Mouse (Mus musculus) monocyte, adult 5-6 weeks (primary cell): ENCODE measurements around the gene Tep1. TPM values are rescaled to one million over a fixed set of nuclear protein-coding genes. Genes with fewer than 3 reads are reported as not detected.
"Not testable (repeated sequence)": the region's sequence is repeated elsewhere in the genome, so short reads cannot be mapped to it uniquely, and the experiment has no call there.

ENCODE experiments used
- ATAC-seq: fragments of 153-309, 156-312 bp; replicated peaks from 2 replicates; pipeline ENCODE4 v1.8.0; 2017; ENCODE audit warnings: mild to moderate bottlenecking; ENCODE audit not compliant: low TSS enrichment, insufficient number of reproducible peaks, severe bottlenecking, poor library complexity, low FRiP score
- total RNA-seq: library from RNA; stranded (forward); fragments of 200-1000, 200-491, 200-594 nt; gene quantifications from 3 replicates; pipeline ENCODE4 v1.2.3, GENCODE M21; 2017

Tep1 gene
- total RNA-seq, 1 experiment from 2014 or later: 144 TPM

- no peak for ATAC-seq
Observed at GRCm38 (mm10) chr14:50871284-50871683, 924 bp upstream of the Tep1 start.

GRCm38 (mm10) chr14:50870805-50871143, 414 bp upstream of the Tep1 start:
- no peak for ATAC-seq

- ATAC-seq: no peak
Observed at GRCm38 (mm10) chr14:50868656-50869055, 1.7 kb downstream of the Tep1 start.

GRCm38 (mm10) chr14:50868211-50868610, 2.1 kb downstream of the Tep1 start:
- ATAC-seq: no peak

GRCm38 (mm10) chr14:50866966-50867365, 3.4 kb downstream of the Tep1 start:
- no peak for ATAC-seq

GRCm38 (mm10) chr14:50865005-50865404, 5.4 kb downstream of the Tep1 start:
- peak; percentile 67; the same call in 1 of the 2 replicates for ATAC-seq

- no peak for ATAC-seq
Observed at GRCm38 (mm10) chr14:50862641-50863040, 7.7 kb downstream of the Tep1 start.

GRCm38 (mm10) chr14:50855788-50856187, 14.6 kb downstream of the Tep1 start:
- no peak for ATAC-seq

- no peak for ATAC-seq
Observed at GRCm38 (mm10) chr14:50837236-50837635, 33.1 kb downstream of the Tep1 start.

- ATAC-seq: no peak; the same call in 1 of the 2 replicates
Observed at GRCm38 (mm10) chr14:50834435-50834834, 35.9 kb downstream of the Tep1 start.

GRCm38 (mm10) chr14:50833964-50834363, 36.4 kb downstream of the Tep1 start:
- ATAC-seq: peak; percentile 91

GRCm38 (mm10) chr14:50829878-50830277, 40.5 kb downstream of the Tep1 start:
- peak; percentile 48 for ATAC-seq

- no peak for ATAC-seq
Observed at GRCm38 (mm10) chr14:50826579-50826978, 43.8 kb downstream of the Tep1 start.

- peak; percentile 87 for ATAC-seq
Observed at GRCm38 (mm10) chr14:50824219-50824618, 46.1 kb downstream of the Tep1 start.

- ATAC-seq: no peak
Observed at GRCm38 (mm10) chr14:50823240-50823639, 47.1 kb downstream of the Tep1 start.

GRCm38 (mm10) chr14:50813060-50813459, 57.3 kb downstream of the Tep1 start:
- no peak for ATAC-seq

GRCm38 (mm10) chr14:50807487-50808072, 62.8 kb downstream of the Tep1 start, which contains the start of the genes Ccnb1ip1 and Parp2:
Gene Ccnb1ip1 (minus strand): TSS chr14:50807732.
Gene Parp2 (plus strand): TSS chr14:50807841.
- peak; percentile 95 for ATAC-seq

- ATAC-seq: not testable (repeated sequence)
Observed at GRCm38 (mm10) chr14:50806469-50806868, 63.9 kb downstream of the Tep1 start.

GRCm38 (mm10) chr14:50804683-50805082, 65.7 kb downstream of the Tep1 start:
- no peak for ATAC-seq

- ATAC-seq: no peak
Observed at GRCm38 (mm10) chr14:50802843-50803562, 67.4 kb downstream of the Tep1 start.
